Mouse (Mus musculus): Measurements from ENCODE around the gene Klk14. TPM values are rescaled to one million over a fixed set of nuclear protein-coding genes. Genes with fewer than 3 reads are reported as not detected.
"Not testable (repeated sequence)": the region's sequence is repeated elsewhere in the genome, so short reads cannot be mapped to it uniquely, and the experiment has no call there.

The Klk14 gene
- polyA plus RNA-seq, 1 experiment from 2014 or later = 4.5 TPM

DNA sequence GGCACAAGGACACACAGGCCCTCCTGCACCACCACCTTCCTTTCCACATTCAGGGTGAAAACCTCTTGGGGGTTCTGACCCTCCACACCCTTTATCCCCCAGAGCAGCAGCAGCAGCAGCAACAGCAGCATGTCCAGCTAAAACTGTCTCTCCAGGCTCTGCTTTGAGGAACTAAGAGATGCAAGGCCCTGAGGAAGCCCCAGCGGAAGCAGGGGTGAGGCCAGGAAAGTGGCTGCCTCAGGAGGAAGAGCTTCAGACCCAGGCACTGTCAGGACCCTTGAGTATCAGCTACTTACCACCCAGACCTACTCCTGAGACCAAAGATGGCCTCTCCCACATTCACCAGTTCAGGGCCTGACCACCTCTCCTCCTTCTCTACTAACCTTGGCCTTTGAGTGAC lies 30.2 kb upstream of the Klk14 start, which contains the start of gene Siglece:
TSS of gene Siglece (minus strand) at position 160 of the 400 bp plus-strand sequence.
- H3K9me3 ChIP-seq (ENCODE audit: control insufficient read depth, low read length) = no peaks in the 10 kb centered on the region
- H3K4me3 ChIP-seq (ENCODE audit: low read depth, low read length) = no peak within 1 kb of the TSS
- DNase-seq (ENCODE audit: low spot score) = no peak
- TF ChIP-seq CTCF (IDR thresholded peaks at IDR 0.05; ENCODE audit: low read depth) (no peak), EP300 (optimal IDR thresholded peaks at IDR 0.05) (no peak)
- 85% methylated on average over 1 of the region's 1 CpGs for WGBS
- H3K27ac ChIP-seq (replicated peaks) = no peak within 1 kb of the TSS
- no peak within 1 kb of the TSS for H3K9ac ChIP-seq (ENCODE audit: low read length)
- no peak for ATAC-seq (ENCODE audit: low FRiP score, low TSS enrichment)
- H3K4me1 ChIP-seq (replicated peaks; ENCODE audit: control insufficient read depth, insufficient read depth) = no peaks in the 10 kb centered on the region
- H3K4me2 ChIP-seq (replicated peaks; ENCODE audit: low read depth) = no peak within 1 kb of the TSS
- no peaks in the 10 kb centered on the region for H3K36me3 ChIP-seq (ENCODE audit: control insufficient read depth, insufficient read depth, low read length)
- H3K27me3 ChIP-seq (ENCODE audit: control insufficient read depth, insufficient read depth, low read length) = no peaks in the 10 kb centered on the region

DNA sequence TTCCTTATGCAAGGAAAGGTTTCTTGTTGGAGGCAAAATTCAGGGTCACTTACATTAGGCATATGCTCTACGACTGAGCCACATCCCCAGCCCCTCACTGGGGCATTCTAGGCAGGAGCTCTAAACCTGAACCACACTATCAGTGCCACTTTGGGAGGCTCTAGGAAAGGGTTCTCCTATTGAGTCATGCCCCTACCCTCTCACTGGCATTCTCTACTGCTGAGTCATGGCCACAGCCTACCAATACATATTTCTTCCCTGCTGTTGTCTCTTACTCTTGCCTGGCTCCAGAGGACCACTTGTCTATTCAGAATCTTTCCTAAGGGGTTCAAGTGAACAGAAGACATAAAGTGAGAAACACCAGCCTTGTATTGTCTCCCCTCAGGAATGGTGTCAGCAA lies 27.4 kb upstream of the Klk14 start:
- no peak overlapping the region for H3K27ac ChIP-seq (replicated peaks)
- 88% methylated on average over 1 of the region's 1 CpGs for WGBS

DNA sequence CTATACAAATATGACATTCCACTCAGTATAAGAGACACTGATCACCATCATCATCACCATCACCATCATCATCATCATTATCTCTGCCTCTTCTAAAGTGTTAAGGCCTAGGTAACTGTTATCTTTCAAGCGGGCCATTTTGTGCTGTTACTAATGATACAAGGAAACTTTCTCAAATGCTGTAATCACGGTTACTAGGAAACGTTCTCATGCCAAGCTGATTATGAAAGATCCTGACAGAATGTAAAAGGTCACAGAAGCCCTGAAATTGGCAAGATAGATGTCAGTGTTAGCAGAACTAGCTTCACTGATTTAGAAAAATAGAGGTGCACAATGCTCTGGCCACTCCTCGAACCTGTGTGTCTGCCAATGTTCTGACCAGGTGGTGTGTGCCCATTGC lies 23.0 kb upstream of the Klk14 start:
- not testable (repeated sequence) for DNase-seq (ENCODE audit: low spot score); H3K4me1 ChIP-seq (replicated peaks; ENCODE audit: control insufficient read depth, insufficient read depth); ATAC-seq (ENCODE audit: low FRiP score, low TSS enrichment); H3K36me3 ChIP-seq (ENCODE audit: control insufficient read depth, insufficient read depth, low read length); H3K27me3 ChIP-seq (ENCODE audit: control insufficient read depth, insufficient read depth, low read length); H3K4me3 ChIP-seq (ENCODE audit: low read depth, low read length); H3K27ac ChIP-seq (replicated peaks); H3K4me2 ChIP-seq (replicated peaks; ENCODE audit: low read depth); H3K9me3 ChIP-seq (ENCODE audit: control insufficient read depth, low read length); H3K9ac ChIP-seq (ENCODE audit: low read length)
- 81% methylated on average over 4 of the region's 4 CpGs for WGBS

More for the DNA sequence above, 27.4 kb upstream of the Klk14 start:
- H3K4me2 ChIP-seq (replicated peaks; ENCODE audit: low read depth) = no peak overlapping the region
- H3K27me3 ChIP-seq (ENCODE audit: control insufficient read depth, insufficient read depth, low read length) = no peaks in the 10 kb centered on the region; the same call in 1 of the 2 replicates
- no peaks in the 10 kb centered on the region for H3K36me3 ChIP-seq (ENCODE audit: control insufficient read depth, insufficient read depth, low read length)
- no peak for ATAC-seq (ENCODE audit: low FRiP score, low TSS enrichment)
- H3K4me1 ChIP-seq (replicated peaks; ENCODE audit: control insufficient read depth, insufficient read depth) = no peaks in the 10 kb centered on the region
- no peak for DNase-seq (ENCODE audit: low spot score)
- TF ChIP-seq CTCF (IDR thresholded peaks at IDR 0.05; ENCODE audit: low read depth) = no peak
- no peak for TF ChIP-seq EP300 (optimal IDR thresholded peaks at IDR 0.05)
- no peak overlapping the region for H3K9ac ChIP-seq (ENCODE audit: low read length)
- H3K4me3 ChIP-seq (ENCODE audit: low read depth, low read length) = no peak overlapping the region
- no peaks in the 10 kb centered on the region for H3K9me3 ChIP-seq (ENCODE audit: control insufficient read depth, low read length)

DNA sequence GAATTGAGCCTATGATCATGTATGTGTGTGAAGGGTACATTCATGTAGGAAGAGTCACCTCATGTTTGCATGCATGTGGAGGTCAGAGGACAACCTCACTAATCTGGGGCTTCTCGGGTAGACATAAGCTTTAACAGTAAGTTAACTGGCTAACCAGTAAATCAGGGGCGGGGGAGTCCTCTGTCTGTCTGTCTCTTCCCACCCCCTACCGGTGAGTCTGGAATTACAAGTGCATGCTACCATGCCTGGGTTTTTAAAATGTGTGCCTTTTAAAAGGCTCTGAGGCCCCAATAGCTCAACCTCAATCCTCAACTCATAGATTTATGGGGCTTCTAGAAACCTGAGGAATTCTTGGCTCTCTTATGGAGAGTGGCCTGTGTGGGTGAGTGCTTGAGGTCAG lies 21.6 kb upstream of the Klk14 start:
- no peaks in the 10 kb centered on the region for H3K36me3 ChIP-seq (ENCODE audit: control insufficient read depth, insufficient read depth, low read length)
- no peak overlapping the region for H3K9ac ChIP-seq (ENCODE audit: low read length)
- H3K4me2 ChIP-seq (replicated peaks; ENCODE audit: low read depth) = no peak overlapping the region
- H3K4me3 ChIP-seq (ENCODE audit: low read depth, low read length) = no peak overlapping the region
- no peak overlapping the region for H3K27ac ChIP-seq (replicated peaks)
- H3K9me3 ChIP-seq (ENCODE audit: control insufficient read depth, low read length) = no peaks in the 10 kb centered on the region
- no peaks in the 10 kb centered on the region; the same call in 1 of the 2 replicates for H3K27me3 ChIP-seq (ENCODE audit: control insufficient read depth, insufficient read depth, low read length)
- TF ChIP-seq CTCF (IDR thresholded peaks at IDR 0.05; ENCODE audit: low read depth) (peak; percentile 56), EP300 (optimal IDR thresholded peaks at IDR 0.05) (no peak)
- 0 out of 2 replicates have a peak, but pooled peaks cover 6% of the 10 kb centered on the region for H3K4me1 ChIP-seq (replicated peaks; ENCODE audit: control insufficient read depth, insufficient read depth)
- DNase-seq (ENCODE audit: low spot score) = no peak
- 17% methylated on average over 3 of the region's 3 CpGs for WGBS
- no peak for ATAC-seq (ENCODE audit: low FRiP score, low TSS enrichment)

DNA sequence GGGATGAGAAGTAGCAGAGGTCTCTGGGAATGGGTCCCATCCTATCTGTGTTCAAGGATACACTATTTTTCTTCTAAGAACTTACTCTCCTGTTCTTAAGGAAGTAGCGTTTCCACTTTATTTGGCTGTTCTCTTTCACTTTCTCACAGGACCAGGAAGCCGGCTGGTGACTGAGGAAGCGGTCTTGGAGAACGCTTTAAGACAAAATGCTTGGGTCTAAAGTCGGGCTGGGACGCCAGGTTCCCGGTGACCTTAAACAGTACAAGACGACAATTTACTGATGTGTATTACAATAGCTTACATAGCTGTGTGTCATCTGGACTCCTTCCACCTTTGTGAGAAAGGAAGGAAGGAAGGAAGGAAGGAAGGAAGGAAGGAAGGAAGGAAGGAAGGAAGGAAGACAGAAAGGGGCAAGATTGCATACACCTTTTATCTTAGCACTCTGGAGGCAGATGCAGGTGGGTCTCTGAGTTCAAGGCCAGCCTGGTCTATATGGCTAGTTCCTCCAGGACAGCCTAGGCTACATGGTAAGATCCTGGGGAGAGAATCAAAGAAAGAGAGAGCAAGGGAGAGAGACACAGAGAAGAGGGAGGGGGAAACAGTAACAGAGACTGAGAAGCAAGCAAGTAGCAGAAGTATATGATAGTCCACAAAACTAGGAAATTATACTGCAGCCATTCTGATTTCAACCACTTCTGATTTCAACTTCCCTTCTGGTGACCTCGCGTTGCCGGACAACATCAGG lies 19.0 kb upstream of the Klk14 start:
- DNase-seq (ENCODE audit: low spot score) = no peak
- Histone ChIP-seq H3K27ac (replicated peaks) (peak overlapping the region; percentile 56; the same call in 1 of the 2 replicates), H3K4me3 (ENCODE audit: low read depth, low read length) (peak overlapping the region; percentile 64), H3K4me1 (replicated peaks; ENCODE audit: control insufficient read depth, insufficient read depth) (0 out of 2 replicates have a peak, but pooled peaks cover 6% of the 10 kb centered on the region), H3K36me3 (ENCODE audit: control insufficient read depth, insufficient read depth, low read length) (peaks cover 10% of the 10 kb centered on the region), H3K27me3 (ENCODE audit: control insufficient read depth, insufficient read depth, low read length) (no peaks in the 10 kb centered on the region), H3K4me2 (replicated peaks; ENCODE audit: low read depth) (peak overlapping the region; percentile 76), H3K9ac (ENCODE audit: low read length) (peak overlapping the region; percentile 35; the same call in 1 of the 2 replicates), H3K9me3 (ENCODE audit: control insufficient read depth, low read length) (no peaks in the 10 kb centered on the region)
- ATAC-seq (ENCODE audit: low FRiP score, low TSS enrichment) = no peak; the same call in 1 of the 2 replicates
- TF ChIP-seq CTCF (IDR thresholded peaks at IDR 0.05; ENCODE audit: low read depth) (no peak), EP300 (optimal IDR thresholded peaks at IDR 0.05) (no peak)
- 59% methylated on average over 11 of the region's 11 CpGs for WGBS
